Mouse (Mus musculus) liver, adult 2 months (tissue): Measurements from ENCODE around the gene Rdh5. TPM values are rescaled to one million over a fixed set of nuclear protein-coding genes. Genes with fewer than 3 reads are reported as not detected.

Experiments
- DNase-seq: peaks from one replicate; pipeline ENCODE4 v3.0.0-alpha.2; 2011; ENCODE audit warnings: low read depth, low spot score; ENCODE audit errors: extremely low read depth
- H3K27ac ChIP-seq: fragments of 200-500 bp; replicated peaks from 2 replicates; pipeline ENCODE4 v1.5.1; 2012; ENCODE audit warnings: low read depth, mild to moderate bottlenecking, control low read depth, inconsistent platforms, low read length; ENCODE audit not compliant: insufficient read depth
- H3K27me3 ChIP-seq: fragments of 200-500 bp; 2 replicates; pipeline ENCODE4 v1.6.1; 2012; ENCODE audit warnings: mild to moderate bottlenecking, moderate library complexity, low read length, inconsistent platforms; ENCODE audit not compliant: control insufficient read depth, insufficient read depth
- H3K36me3 ChIP-seq: fragments of 200-500 bp; 2 replicates; pipeline ENCODE4 v1.6.1; 2012; ENCODE audit warnings: low read length, inconsistent platforms; ENCODE audit not compliant: control insufficient read depth, insufficient read depth
- H3K4me1 ChIP-seq: fragments of 200-500 bp; 2 replicates; pipeline ENCODE4 v1.6.1; 2011; ENCODE audit warnings: low read length; ENCODE audit not compliant: control insufficient read depth, insufficient read depth
- H3K4me3 ChIP-seq: fragments of 200-500 bp; 2 replicates; pipeline ENCODE4 v1.5.1; 2011; ENCODE audit warnings: low read depth, mild to moderate bottlenecking, control low read depth, low read length, moderate library complexity; ENCODE audit not compliant: insufficient read depth
- H3K79me2 ChIP-seq: fragments of 200-500 bp; 2 replicates; pipeline ENCODE4 v1.6.1; 2012; ENCODE audit warnings: inconsistent platforms, mild to moderate bottlenecking, low read length, moderate library complexity; ENCODE audit not compliant: control insufficient read depth, insufficient read depth
- H3K9ac ChIP-seq: fragments of 200-500 bp; 2 replicates; pipeline ENCODE4 v1.6.1; 2012; ENCODE audit warnings: low read depth, mild to moderate bottlenecking, control low read depth, inconsistent platforms, low read length
- CTCF ChIP-seq: fragments of 200-500 bp; IDR thresholded peaks from 2 replicates; pipeline ENCODE4 v1.5.1; 2011; ENCODE audit warnings: low read depth, low read length, control low read depth
- POLR2A ChIP-seq: fragments of 200-500 bp; IDR thresholded peaks from 2 replicates; pipeline ENCODE4 v1.6.1; 2011; ENCODE audit warnings: low read length, control low read depth; ENCODE audit not compliant: insufficient read depth; ENCODE audit errors: extremely low read depth
- WGBS: fragments of 180-500 bp; shearing (Covaris S2); methylation state at CpG from one replicate; pipeline ENCODE4 v1.1.7; 2018; 5-methylcytosine and 5-hydroxymethylcytosine counted together
- polyA plus RNA-seq: library from polyadenylated mRNA; depleted of rRNA; stranded (reverse); fragments of >200 nt; gene quantifications from 2 replicates; pipeline ENCODE4 v1.2.3, GENCODE M21; 2012
- total RNA-seq: library from RNA; depleted of rRNA; stranded (reverse); fragments of >200 nt; gene quantifications from 2 replicates; pipeline ENCODE4 v1.2.3, GENCODE M21; 2014

Rdh5 gene
- total and polyA plus RNA-seq, 2 experiments = 33.8 to 86.2 TPM

- TF ChIP-seq POLR2A (no peak), CTCF (no peak)
- no peaks in the 10 kb centered on the region for H3K27me3 ChIP-seq
- WGBS = 89% methylated on average over 7 of the region's 7 CpGs
- H3K4me3 ChIP-seq = no peak overlapping the region
- peak overlapping the region; percentile 61; the same call in 1 of the 2 replicates for H3K27ac ChIP-seq
- no peak for DNase-seq
- no peak overlapping the region for H3K9ac ChIP-seq
- peaks cover 30% of the 10 kb centered on the region for H3K4me1 ChIP-seq
- no peaks in the 10 kb centered on the region for H3K36me3 ChIP-seq
- 0 out of 2 replicates have a peak, but pooled peaks cover 2% of the 10 kb centered on the region for H3K79me2 ChIP-seq
Observed at GRCm38 (mm10) chr10:128919966-128920365, 2.7 kb downstream of the Rdh5 start.

DNA sequence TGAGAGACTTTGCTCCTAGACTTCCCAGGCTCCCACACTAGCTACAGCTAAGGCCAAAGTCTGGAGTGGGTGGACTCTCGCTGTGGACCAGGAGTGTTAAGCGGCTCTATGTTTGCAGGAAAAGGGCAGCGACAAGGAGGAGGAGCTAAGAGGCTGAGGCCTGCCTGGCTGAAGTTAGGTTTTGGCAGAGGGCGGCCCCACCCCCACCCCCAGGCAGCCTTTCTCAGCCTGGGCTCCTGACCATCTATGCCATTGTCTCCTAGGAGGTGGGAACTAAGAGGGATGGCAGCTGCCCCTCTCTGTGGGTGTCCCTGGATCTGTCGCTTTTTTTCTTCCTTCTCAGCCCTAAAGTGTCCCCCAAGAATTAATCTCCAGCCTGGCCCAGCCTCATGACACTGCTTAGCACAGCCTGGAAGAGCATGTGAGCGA is 3.5 kb downstream of the Rdh5 start:
- H3K9ac ChIP-seq = no peak overlapping the region
- whole genome bisulfite sequencing = 20% methylated on average over 6 of the region's 6 CpGs
- DNase-seq = peak; percentile 98

DNA sequence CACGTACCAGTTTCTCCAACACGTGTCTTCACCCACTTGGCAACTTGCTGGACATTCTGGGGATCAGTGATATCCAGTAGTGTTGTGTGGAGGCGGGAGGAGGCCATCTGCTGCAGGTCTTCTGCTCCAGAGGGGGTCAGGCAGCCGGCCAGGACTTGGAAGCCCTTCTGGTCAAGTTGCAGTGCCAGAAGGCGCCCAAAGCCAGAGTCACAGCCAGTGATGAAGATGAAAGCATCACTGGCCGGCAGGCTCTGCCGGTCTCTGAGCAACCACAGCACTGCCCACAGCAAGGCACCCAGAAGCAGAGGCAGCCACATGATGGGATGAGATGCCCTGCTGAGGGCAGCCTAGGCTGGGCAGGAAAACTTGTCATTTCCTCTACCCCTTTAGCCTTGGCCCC is 4.4 kb downstream of the Rdh5 start:
- no peaks in the 10 kb centered on the region for H3K27me3 ChIP-seq
- 0 out of 2 replicates have a peak, but pooled peaks cover 2% of the 10 kb centered on the region for H3K79me2 ChIP-seq
- peaks cover 25% of the 10 kb centered on the region for H3K4me1 ChIP-seq
- no peak for DNase-seq
- H3K27ac ChIP-seq = peak overlapping the region; percentile 78
- H3K36me3 ChIP-seq = no peaks in the 10 kb centered on the region
- TF ChIP-seq POLR2A = no peak
- TF ChIP-seq CTCF = no peak
- no peak overlapping the region; the same call in 1 of the 2 replicates for H3K4me3 ChIP-seq
- peak overlapping the region; percentile 15; the same call in 1 of the 2 replicates for H3K9ac ChIP-seq
- WGBS = 38% methylated on average over 7 of the region's 7 CpGs

More for the DNA sequence above, 3.5 kb downstream of the Rdh5 start:
- no peak for TF ChIP-seq CTCF
- no peaks in the 10 kb centered on the region for H3K27me3 ChIP-seq
- peak overlapping the region; percentile 61 for H3K27ac ChIP-seq
- H3K36me3 ChIP-seq = no peaks in the 10 kb centered on the region
- H3K4me1 ChIP-seq = peaks cover 29% of the 10 kb centered on the region
- H3K79me2 ChIP-seq = 0 out of 2 replicates have a peak, but pooled peaks cover 2% of the 10 kb centered on the region
- no peak overlapping the region for H3K4me3 ChIP-seq

- Histone ChIP-seq H3K27me3 (no peaks in the 10 kb centered on the region), H3K4me3 (no peak overlapping the region), H3K27ac (no peak overlapping the region), H3K79me2 (0 out of 2 replicates have a peak, but pooled peaks cover 2% of the 10 kb centered on the region), H3K4me1 (peaks cover 24% of the 10 kb centered on the region), H3K36me3 (no peaks in the 10 kb centered on the region), H3K9ac (no peak overlapping the region)
- no peak for TF ChIP-seq POLR2A
- TF ChIP-seq CTCF = no peak
- DNase-seq = no peak
- WGBS = 81% methylated on average over 6 of the region's 6 CpGs
Observed at GRCm38 (mm10) chr10:128917400-128917799, 5.3 kb downstream of the Rdh5 start.

- Histone ChIP-seq H3K9ac (no peak overlapping the region), H3K4me3 (no peak overlapping the region), H3K27me3 (no peaks in the 10 kb centered on the region), H3K4me1 (peaks cover 17% of the 10 kb centered on the region), H3K79me2 (0 out of 2 replicates have a peak, but pooled peaks cover 2% of the 10 kb centered on the region), H3K27ac (no peak overlapping the region), H3K36me3 (no peaks in the 10 kb centered on the region)
- 97% methylated on average over 3 of the region's 3 CpGs for WGBS
- no peak for DNase-seq
- TF ChIP-seq CTCF (no peak), POLR2A (no peak)
Observed at GRCm38 (mm10) chr10:128916665-128917064, 6.0 kb downstream of the Rdh5 start.

- DNase-seq = no peak
- no peak for TF ChIP-seq CTCF
- TF ChIP-seq POLR2A = no peak
- H3K79me2 ChIP-seq = 0 out of 2 replicates have a peak, but pooled peaks cover 2% of the 10 kb centered on the region
- no peak overlapping the region for H3K4me3 ChIP-seq
- WGBS = 96% methylated on average over 2 of the region's 2 CpGs
- H3K27me3 ChIP-seq = no peaks in the 10 kb centered on the region
- H3K9ac ChIP-seq = no peak overlapping the region
- H3K27ac ChIP-seq = no peak overlapping the region
- peaks cover 7% of the 10 kb centered on the region for H3K4me1 ChIP-seq
- H3K36me3 ChIP-seq = no peaks in the 10 kb centered on the region
Observed at GRCm38 (mm10) chr10:128915550-128915949, 7.1 kb downstream of the Rdh5 start.
